Mouse (Mus musculus): ENCODE results near the gene Gna11.

Gene Gna11

GRCm38 (mm10) chr10:81565257-81566228 is 20.6 kb upstream of the Gna11 start:
- no peak for DNase-seq (ENCODE audit: low read depth, low spot score)

- DNase-seq (ENCODE audit: low read depth, low spot score), result peak; percentile 69
These were observed 19.7 kb upstream of the Gna11 start for GRCm38 (mm10) chr10:81564734-81565133.

- no peak for DNase-seq (ENCODE audit: low read depth, low spot score)
These were observed 19.2 kb upstream of the Gna11 start for GRCm38 (mm10) chr10:81564216-81564615.

- no peak for DNase-seq (ENCODE audit: low read depth, low spot score)
These were observed 18.5 kb upstream of the Gna11 start for GRCm38 (mm10) chr10:81563481-81563880.

- DNase-seq (ENCODE audit: low read depth, low spot score), result no peak
These were observed 17.4 kb upstream of the Gna11 start for GRCm38 (mm10) chr10:81562411-81562810.

GRCm38 (mm10) chr10:81560719-81561459 is 15.9 kb upstream of the Gna11 start:
- DNase-seq (ENCODE audit: low read depth, low spot score), result no peak

- no peak for DNase-seq (ENCODE audit: low read depth, low spot score)
These were observed 14.9 kb upstream of the Gna11 start for GRCm38 (mm10) chr10:81559627-81560539.

- no peak for DNase-seq (ENCODE audit: low read depth, low spot score)
These were observed 14.2 kb upstream of the Gna11 start, which contains the start of gene Aes for GRCm38 (mm10) chr10:81559163-81559626. Aes (plus strand) TSS chr10:81559488.

- no peak for DNase-seq (ENCODE audit: low read depth, low spot score)
These were observed 12.5 kb upstream of the Gna11 start for GRCm38 (mm10) chr10:81557491-81557890.

GRCm38 (mm10) chr10:81556282-81556681 is 11.3 kb upstream of the Gna11 start:
- no peak for DNase-seq (ENCODE audit: low read depth, low spot score)

GRCm38 (mm10) chr10:81553807-81554755 is 9.1 kb upstream of the Gna11 start:
- DNase-seq (ENCODE audit: low read depth, low spot score), result no peak

- DNase-seq (ENCODE audit: low read depth, low spot score), result no peak
These were observed 8.2 kb upstream of the Gna11 start for GRCm38 (mm10) chr10:81553232-81553631.

GRCm38 (mm10) chr10:81551597-81552102 is 6.7 kb upstream of the Gna11 start:
- peak; percentile 81 for DNase-seq (ENCODE audit: low read depth, low spot score)

GRCm38 (mm10) chr10:81550257-81550656 is 5.3 kb upstream of the Gna11 start:
- peak; percentile 75 for DNase-seq (ENCODE audit: low read depth, low spot score)

- no peak for DNase-seq (ENCODE audit: low read depth, low spot score)
These were observed 4.0 kb upstream of the Gna11 start for GRCm38 (mm10) chr10:81548944-81549343.

GRCm38 (mm10) chr10:81546788-81547571 is 2.0 kb upstream of the Gna11 start:
- no peak for DNase-seq (ENCODE audit: low read depth, low spot score)

GRCm38 (mm10) chr10:81546332-81546731 is 1.3 kb upstream of the Gna11 start:
- DNase-seq (ENCODE audit: low read depth, low spot score), result no peak

- no peak for DNase-seq (ENCODE audit: low read depth, low spot score)
These were observed 462 bp downstream of the Gna11 start for GRCm38 (mm10) chr10:81544296-81545160.

All from forelimb bud, embryonic 11.5 days (tissue).